Mouse (Mus musculus): ENCODE measurements around the gene Cab39. TPM values are rescaled to one million over a fixed set of nuclear protein-coding genes. Genes with fewer than 3 reads are reported as not detected.

The Cab39 gene
- total and polyA plus RNA-seq, 3 experiments: 90.2 to 239 (median 111) TPM

GRCm38 (mm10) chr1:85822239-85822638, 29.0 kb downstream of the Cab39 start:
- in situ Hi-C loops (cut with MboI; ENCODE audit: low pct_ligation_motif_present, low pct_unique_long_range_greater_than_20kb, low sequenced_read_pairs) (no loop called here), dilution Hi-C loops (cut with MboI; ENCODE audit: extremely low pct_ligation_motif_present, extremely low pct_unique_long_range_greater_than_20kb, low sequenced_read_pairs) (no loop called here)
- H3K4me3 ChIP-seq (replicated peaks in 1 of 3; ENCODE audit: low read depth in 2 of 3, low read length in 2 of 3, poor library complexity in 1 of 3): no peak overlapping the region
- TF ChIP-seq ZMIZ1 (IDR thresholded peaks at IDR 0.05; ENCODE audit: low read depth, low read length) (no peak), CHD2 (IDR thresholded peaks at IDR 0.05; ENCODE audit: low read length) (no peak), MEF2A (IDR thresholded peaks at IDR 0.05; ENCODE audit: borderline replicate concordance, low read depth, low read length) (no peak), IRF4 (IDR thresholded peaks at IDR 0.05; ENCODE audit: low read depth, low read length) (no peak), ZC3H11A (IDR thresholded peaks at IDR 0.05; ENCODE audit: low read depth, low read length) (no peak), MAFK (IDR thresholded peaks at IDR 0.05; ENCODE audit: insufficient replicate concordance, low read length) (no peak), HCFC1 (IDR thresholded peaks at IDR 0.05; ENCODE audit: low read depth, low read length) (no peak), USF1 (IDR thresholded peaks at IDR 0.05; ENCODE audit: low read depth, low read length) (no peak), KAT2A (IDR thresholded peaks at IDR 0.05; ENCODE audit: insufficient replicate concordance, low read length) (no peak), SMC3 (IDR thresholded peaks at IDR 0.05; ENCODE audit: low read depth, low read length) (no peak)
- H3K27ac ChIP-seq (ENCODE audit: insufficient read depth, low read depth): no peak overlapping the region
- H3K4me2 ChIP-seq (ENCODE audit: insufficient read depth, low read depth, poor library complexity, severe bottlenecking): no peak overlapping the region
- H3K9me3 ChIP-seq (replicated peaks; ENCODE audit: low read length): peaks cover 8% of the 10 kb centered on the region
- H3K79me2 ChIP-seq (replicated peaks; ENCODE audit: control insufficient read depth, extremely low read depth, insufficient read depth, poor library complexity, severe bottlenecking): peaks cover 25% of the 10 kb centered on the region
- DNase-seq (ENCODE audit: extremely low read depth): no peak
- H3K4me1 ChIP-seq (ENCODE audit: control insufficient read depth in 1 of 2, insufficient read depth in 2 of 2): peaks cover 14 to 38% of the 10 kb centered on the region in 2 experiments
- no peaks in the 10 kb centered on the region for H3K27me3 ChIP-seq (replicated peaks)
- H3K36me3 ChIP-seq (replicated peaks in 1 of 2; ENCODE audit: control insufficient read depth in 1 of 2, insufficient read depth in 1 of 2, low read length in 1 of 2): peaks cover 55 to 94% of the 10 kb centered on the region in 2 experiments
- no peak overlapping the region for H3K9ac ChIP-seq (ENCODE audit: insufficient read depth, low read depth)

GRCm38 (mm10) chr1:85824905-85825304, 31.7 kb downstream of the Cab39 start:
- no peak for DNase-seq (ENCODE audit: extremely low read depth)
- no peaks in the 10 kb centered on the region for H3K27me3 ChIP-seq (replicated peaks)
- dilution Hi-C loops (cut with MboI; ENCODE audit: extremely low pct_ligation_motif_present, extremely low pct_unique_long_range_greater_than_20kb, low sequenced_read_pairs) (no loop called here), in situ Hi-C loops (cut with MboI; ENCODE audit: low pct_ligation_motif_present, low pct_unique_long_range_greater_than_20kb, low sequenced_read_pairs) (no loop called here)
- peaks cover 16 to 63% of the 10 kb centered on the region in 2 experiments for H3K4me1 ChIP-seq (ENCODE audit: control insufficient read depth in 1 of 2, insufficient read depth in 2 of 2)
- H3K4me3 ChIP-seq (replicated peaks in 1 of 3; ENCODE audit: low read depth in 2 of 3, low read length in 2 of 3, poor library complexity in 1 of 3): no peak overlapping the region
- peaks cover 55 to 89% of the 10 kb centered on the region in 2 experiments for H3K36me3 ChIP-seq (replicated peaks in 1 of 2; ENCODE audit: control insufficient read depth in 1 of 2, insufficient read depth in 1 of 2, low read length in 1 of 2)
- no peak overlapping the region for H3K27ac ChIP-seq (ENCODE audit: insufficient read depth, low read depth)
- peaks cover 3% of the 10 kb centered on the region for H3K9me3 ChIP-seq (replicated peaks; ENCODE audit: low read length)
- no peak overlapping the region for H3K9ac ChIP-seq (ENCODE audit: insufficient read depth, low read depth)
- TF ChIP-seq USF2 (conservative IDR thresholded peaks at IDR 0.05; ENCODE audit: low read depth, low read length) (no peak), MAX (IDR thresholded peaks at IDR 0.05; ENCODE audit: low read length) (no peak), TBP (conservative IDR thresholded peaks at IDR 0.05; ENCODE audit: low read depth, low read length) (no peak), E2F4 (IDR thresholded peaks at IDR 0.05; ENCODE audit: insufficient replicate concordance, low read depth, low read length) (no peak), ETS1 (conservative IDR thresholded peaks at IDR 0.05; ENCODE audit: low read depth, low read length) (no peak), NRF1 (IDR thresholded peaks at IDR 0.05; ENCODE audit: low read depth, low read length) (no peak), ZMIZ1 (IDR thresholded peaks at IDR 0.05; ENCODE audit: low read depth, low read length) (no peak), GABPA (IDR thresholded peaks at IDR 0.05; ENCODE audit: insufficient replicate concordance, low read depth, low read length) (no peak), RCOR1 (conservative IDR thresholded peaks at IDR 0.05; ENCODE audit: low read depth, low read length) (no peak), RAD21 (IDR thresholded peaks at IDR 0.05; ENCODE audit: low read depth, low read length) (no peak)
- H3K79me2 ChIP-seq (replicated peaks; ENCODE audit: control insufficient read depth, extremely low read depth, insufficient read depth, poor library complexity, severe bottlenecking): peaks cover 28% of the 10 kb centered on the region
- no peak overlapping the region for H3K4me2 ChIP-seq (ENCODE audit: insufficient read depth, low read depth, poor library complexity, severe bottlenecking)
